Mouse (Mus musculus) cerebellum, adult 18-20 months (tissue): ENCODE results near the gene Dpf3.
A peak's percentile ranks its signal among the peaks of the same experiment; 100 is the strongest.

Experiments
- DNase-seq, 2 experiments: peaks; one replicate each; pipeline ENCODE4 v3.0.0; 2021

Dpf3 gene

GRCm38 (mm10) chr12:83411721-83412521, 75.6 kb downstream of the Dpf3 start:
- DNase-seq = peak; percentile 86 to 92

DNA sequence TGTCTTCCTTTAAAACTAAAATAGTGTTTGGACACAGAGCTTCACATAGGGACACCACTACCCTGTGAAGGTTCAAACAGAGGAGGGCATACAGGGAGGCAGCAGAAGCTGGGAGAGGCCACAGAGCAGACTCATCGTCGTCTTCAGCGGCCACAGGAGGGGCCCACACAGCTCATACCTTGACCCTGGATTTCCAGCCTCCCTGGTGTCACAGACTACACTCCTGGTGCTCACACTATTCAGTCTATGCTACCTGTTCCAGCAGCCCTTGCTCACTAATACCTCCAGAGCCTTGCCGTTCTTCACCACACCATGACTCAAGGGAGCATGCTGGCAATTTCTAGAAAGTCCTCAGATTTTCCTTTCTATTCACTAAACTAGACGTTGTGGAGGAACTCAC, 76.5 kb downstream of the Dpf3 start:
- DNase-seq = peak in 1 of 2 experiments; percentile 49

DNA sequence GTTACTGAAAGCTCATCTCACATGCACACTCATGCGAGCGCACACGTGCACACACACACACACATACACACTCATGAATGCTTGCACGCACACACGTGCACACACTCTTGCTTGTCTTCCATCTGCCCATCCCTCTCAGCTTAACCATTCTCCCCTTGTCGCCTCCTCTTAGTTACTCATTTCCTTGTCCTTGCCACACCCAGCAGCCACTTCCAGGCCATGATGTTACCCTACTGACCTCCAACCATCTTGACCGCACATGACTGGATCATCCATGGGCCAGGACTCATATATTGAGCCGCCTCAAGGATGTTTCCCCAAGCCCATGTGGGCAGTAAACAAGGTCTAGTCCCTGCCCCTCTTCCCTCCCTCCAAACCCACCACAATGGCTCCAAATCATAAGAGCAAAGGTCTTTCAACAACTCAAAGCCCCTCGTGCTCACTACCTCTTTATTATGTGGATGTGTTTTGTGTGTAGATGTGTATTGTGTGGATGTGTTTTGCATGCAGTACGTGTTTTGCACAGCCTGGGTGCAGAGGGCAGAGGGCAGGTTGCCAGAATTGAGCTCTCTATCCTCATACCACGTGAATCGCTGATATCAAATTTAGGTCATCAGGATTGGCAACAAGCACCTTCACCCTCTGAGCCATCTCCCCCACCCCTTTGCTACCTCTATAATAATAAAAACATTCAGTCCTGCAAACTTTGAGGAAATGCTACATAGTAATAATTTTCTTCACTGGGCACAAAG, 82.0 kb downstream of the Dpf3 start:
- no peak for DNase-seq

DNA sequence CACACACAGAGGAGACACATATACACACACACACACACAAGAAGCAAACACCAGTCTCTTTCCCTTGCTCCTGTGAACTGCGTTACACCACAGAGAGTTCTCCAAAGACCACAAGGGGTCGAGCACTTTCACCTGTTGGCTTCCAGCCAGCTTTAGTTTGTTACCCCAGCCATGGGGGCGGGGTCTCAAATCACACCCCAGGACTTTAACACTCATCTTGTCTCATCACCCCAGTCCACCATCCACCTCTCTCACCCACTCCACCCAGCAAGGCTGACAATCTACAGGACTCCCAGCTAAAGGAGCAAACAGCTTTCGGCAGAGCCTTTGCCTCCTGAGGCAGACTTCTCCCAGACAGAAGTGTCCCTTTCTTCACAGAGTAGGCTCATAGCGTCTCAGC, 85.2 kb downstream of the Dpf3 start:
- no peak for DNase-seq

- DNase-seq = no peak
Observed at GRCm38 (mm10) chr12:83392011-83392410, 95.5 kb downstream of the Dpf3 start.

GRCm38 (mm10) chr12:83387554-83387953, 100.0 kb downstream of the Dpf3 start:
- DNase-seq = no peak

DNA sequence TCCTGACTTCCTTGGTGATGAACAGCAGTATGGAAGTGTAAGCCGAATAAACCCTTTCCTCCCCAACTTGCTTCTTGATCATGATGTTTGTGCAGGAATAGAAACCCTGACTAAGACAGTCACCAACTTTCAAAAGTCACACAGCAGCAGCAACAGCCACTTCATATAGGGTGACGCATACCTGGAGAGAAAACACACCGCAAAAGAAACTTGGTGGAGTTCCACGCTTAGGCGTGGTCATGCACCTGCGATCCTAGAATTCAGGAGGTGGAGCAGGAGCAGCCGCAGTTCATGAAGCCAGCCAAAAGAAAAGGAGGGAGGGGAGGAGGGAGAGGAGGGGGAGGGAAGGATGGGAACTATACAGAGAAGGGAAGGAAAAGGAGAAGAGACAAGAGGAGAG, 106.4 kb downstream of the Dpf3 start:
- no peak for DNase-seq

DNA sequence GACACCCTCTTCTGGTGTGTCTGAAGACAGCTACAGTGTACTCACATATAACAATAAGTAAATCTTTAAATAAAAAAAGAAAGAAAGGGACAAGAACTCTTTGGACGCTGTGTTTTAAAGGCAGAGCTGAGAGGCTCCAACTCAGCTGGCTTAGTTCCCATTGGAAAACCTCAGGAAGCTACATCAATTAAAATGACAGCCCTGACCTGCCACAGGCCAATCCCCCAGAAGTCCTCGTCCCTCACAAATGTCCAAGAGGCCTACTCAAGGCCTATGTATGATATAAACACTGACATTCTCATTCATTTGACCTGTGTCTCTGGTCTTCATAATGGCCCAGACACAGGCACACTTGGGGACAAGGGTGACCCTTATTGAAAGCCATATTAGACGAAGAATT, 107.5 kb downstream of the Dpf3 start:
- DNase-seq = no peak

- DNase-seq = no peak
Observed at GRCm38 (mm10) chr12:83375015-83375831, 112.3 kb downstream of the Dpf3 start.

DNA sequence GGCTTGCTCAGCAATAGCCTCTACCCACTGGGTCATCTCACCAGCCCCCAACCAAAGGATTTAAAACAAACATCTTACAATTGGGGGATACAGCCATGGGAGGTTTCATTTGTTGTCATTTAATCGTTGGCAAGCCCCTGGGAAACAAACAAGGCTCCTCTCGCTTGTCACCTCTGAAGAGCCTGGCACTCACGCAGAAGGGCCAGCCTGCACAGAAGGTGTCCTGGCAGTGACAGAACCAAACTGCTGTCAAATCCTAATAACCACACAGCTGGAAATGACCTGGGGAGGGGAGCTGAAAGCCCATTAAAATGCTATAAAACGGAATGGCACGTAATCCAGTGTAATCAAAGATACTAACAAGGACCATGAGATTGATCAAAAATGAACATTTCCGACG, 114.4 kb downstream of the Dpf3 start:
- DNase-seq = no peak

DNA sequence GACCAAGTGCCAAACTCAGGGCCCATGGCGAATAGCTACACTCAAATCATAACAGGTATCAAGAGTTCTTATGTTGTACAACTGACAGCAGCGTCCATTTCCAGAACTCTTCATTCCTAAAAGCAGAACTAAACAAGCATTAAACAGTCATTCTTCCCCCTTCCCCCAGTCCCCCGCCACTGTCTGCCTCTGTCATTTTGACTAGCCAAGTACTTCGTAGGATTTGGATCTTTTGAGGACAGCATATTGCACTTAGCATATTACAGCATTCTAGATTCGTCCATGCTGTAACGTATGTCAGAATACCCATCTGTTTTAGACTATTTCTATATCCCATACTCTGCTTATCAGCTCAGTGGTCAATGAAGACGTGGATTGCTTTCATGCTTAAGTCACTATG, 115.2 kb downstream of the Dpf3 start:
- no peak for DNase-seq

DNA sequence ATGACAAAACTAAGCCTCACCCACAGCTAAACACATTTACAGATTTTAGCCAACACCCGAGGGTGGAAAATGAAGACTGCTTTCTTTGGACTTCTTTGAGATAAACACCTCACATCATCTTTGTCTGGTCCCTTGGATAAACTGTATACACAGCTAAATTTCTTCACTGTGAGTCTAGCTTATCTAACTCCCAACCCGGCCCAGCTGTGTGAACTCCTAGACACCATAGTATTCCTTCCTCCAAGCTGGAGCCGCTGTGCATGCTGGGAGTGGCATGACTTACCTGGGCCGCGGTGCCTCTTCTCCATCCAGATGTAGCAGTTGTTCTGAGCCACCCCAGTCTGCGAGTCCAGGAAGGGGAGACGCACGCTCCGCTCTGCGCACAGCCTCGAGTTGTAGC, 117.3 kb downstream of the Dpf3 start:
- no peak for DNase-seq

DNA sequence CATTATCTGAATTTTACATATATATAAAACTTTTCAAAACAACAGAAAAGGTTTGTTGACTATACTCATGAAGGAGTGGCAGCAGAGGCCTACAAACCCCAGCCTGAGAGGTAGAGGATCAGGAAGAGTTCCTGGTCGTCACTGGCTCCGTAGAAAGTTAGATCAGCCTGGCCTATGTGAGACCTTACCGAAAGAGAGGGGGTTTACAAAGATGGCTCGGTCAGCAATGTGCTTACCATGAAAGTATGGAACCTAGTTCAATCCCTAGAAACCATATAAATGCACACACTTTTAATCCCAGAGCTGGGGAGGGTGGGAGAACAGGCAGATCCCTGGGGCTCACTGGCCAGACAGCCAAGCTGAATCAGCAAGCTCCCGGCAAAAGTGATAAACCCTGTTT, 118.1 kb downstream of the Dpf3 start:
- no peak for DNase-seq

GRCm38 (mm10) chr12:83367486-83367885, 120.0 kb downstream of the Dpf3 start:
- no peak for DNase-seq

DNA sequence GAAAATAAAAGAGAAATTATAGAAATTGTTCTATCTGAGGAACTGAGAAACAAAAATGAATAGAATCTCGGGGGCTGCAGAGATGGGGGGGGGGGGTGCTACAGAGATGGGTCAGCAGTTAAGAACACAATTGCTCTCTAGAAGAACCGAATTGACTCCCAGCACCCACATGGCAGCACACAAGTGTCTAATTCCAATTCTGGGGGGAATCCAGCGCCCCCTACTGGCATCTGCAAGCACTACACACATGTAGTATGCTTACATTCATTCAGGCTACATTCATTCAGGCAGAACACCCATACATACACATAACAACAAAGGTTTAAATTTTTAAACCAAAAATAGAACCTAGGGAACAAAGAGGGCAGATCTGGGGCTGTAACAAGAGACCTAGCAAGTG, 122.7 kb downstream of the Dpf3 start:
- no peak for DNase-seq

- DNase-seq = peak in 1 of 2 experiments; percentile 31
Observed at GRCm38 (mm10) chr12:83361801-83362200, 125.7 kb downstream of the Dpf3 start.

- DNase-seq = no peak
Observed at GRCm38 (mm10) chr12:83352640-83353039, 134.9 kb downstream of the Dpf3 start.

DNA sequence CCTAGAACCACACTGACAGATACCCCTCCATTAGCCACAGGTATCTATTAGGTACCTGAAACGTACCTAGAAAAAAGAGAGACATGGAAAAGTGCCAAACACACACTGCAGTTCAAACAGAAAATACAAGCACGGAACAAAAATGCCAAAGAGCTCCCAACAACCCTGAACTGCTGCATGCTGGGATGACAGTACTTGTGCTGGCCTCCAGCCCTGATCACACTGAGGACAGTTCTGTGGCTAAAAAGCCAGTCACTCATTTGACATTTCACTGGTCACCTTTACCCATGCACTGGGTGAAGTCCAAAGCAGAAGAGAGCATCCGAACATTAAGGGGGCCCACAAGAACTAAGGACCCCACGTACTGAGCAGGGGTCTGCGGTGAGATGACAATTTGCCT, 137.8 kb downstream of the Dpf3 start:
- DNase-seq = peak in 1 of 2 experiments; percentile 54

DNA sequence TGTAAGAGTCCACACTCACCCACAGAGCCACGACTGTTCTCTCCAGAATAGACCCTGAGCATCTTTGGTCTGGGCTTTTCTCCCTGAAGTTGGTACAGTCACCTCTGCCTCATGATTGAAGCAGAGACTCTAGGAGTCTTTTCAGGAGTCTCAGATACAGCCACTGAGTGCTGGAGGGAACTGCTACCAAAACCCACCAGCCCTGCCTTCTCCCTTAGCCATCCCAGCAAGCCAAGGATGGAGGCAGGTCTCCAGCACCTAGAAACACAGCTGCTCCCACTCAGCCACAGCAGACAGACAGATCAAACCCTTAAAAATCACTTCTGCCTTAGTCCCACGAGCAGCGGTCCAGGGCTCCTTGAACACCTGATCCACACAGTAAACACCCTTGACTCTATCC, 139.3 kb downstream of the Dpf3 start:
- no peak for DNase-seq

DNA sequence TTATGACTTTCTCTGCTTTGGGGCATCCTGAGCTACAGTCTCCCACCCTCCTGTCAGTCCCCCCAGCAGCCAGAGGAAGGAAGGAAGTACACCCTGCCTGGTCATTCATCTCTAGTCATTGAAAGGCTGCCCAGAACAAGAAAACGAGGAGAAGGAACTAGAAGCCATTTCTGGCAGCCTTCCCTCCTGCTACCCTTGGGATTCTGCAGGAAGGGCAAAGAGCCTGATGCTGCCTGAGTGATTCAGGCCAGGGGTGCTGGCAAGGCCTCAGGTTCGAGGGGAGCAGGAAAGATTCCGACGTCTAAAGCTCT, 144.7 kb downstream of the Dpf3 start:
- peak; percentile 73 to 75 for DNase-seq

GRCm38 (mm10) chr12:83342035-83342874, 145.3 kb downstream of the Dpf3 start:
- DNase-seq = peak; percentile 75 to 78

- DNase-seq = peak; percentile 47 to 56
Observed at GRCm38 (mm10) chr12:83340960-83341359, 146.6 kb downstream of the Dpf3 start.

GRCm38 (mm10) chr12:83338345-83338744, 149.2 kb downstream of the Dpf3 start:
- DNase-seq = no peak
